Mouse (Mus musculus): ENCODE measurements at regions not wholly inside any gene's neighbourhood (a gene's known extent, or its start where the extent isn't known, plus 50 kb on each side); places are given as distances from the start of the nearest gene placed in this dataset.

- DNase-seq (ENCODE audit: low read depth, low spot score): no peak
Measured at GRCm38 (mm10) chr15:38351701-38352100, 926.3 kb downstream of the 4930447A16Rik start.

- no peak for DNase-seq (ENCODE audit: low read depth, low spot score)
Measured at GRCm38 (mm10) chr15:38353371-38353770, 928.0 kb downstream of the 4930447A16Rik start.

- DNase-seq (ENCODE audit: low read depth, low spot score): no peak
Measured at GRCm38 (mm10) chr15:38359053-38359452, 933.7 kb downstream of the 4930447A16Rik start.

GRCm38 (mm10) chr15:38363522-38363921 lies 938.2 kb downstream of the 4930447A16Rik start:
- no peak for DNase-seq (ENCODE audit: low read depth, low spot score)

GRCm38 (mm10) chr15:38364014-38364413 lies 938.7 kb downstream of the 4930447A16Rik start:
- no peak for DNase-seq (ENCODE audit: low read depth, low spot score)

GRCm38 (mm10) chr15:38367643-38368042 lies 942.3 kb downstream of the 4930447A16Rik start:
- no peak for DNase-seq (ENCODE audit: low read depth, low spot score)

GRCm38 (mm10) chr15:38368291-38368690 lies 942.9 kb downstream of the 4930447A16Rik start:
- no peak for DNase-seq (ENCODE audit: low read depth, low spot score)

GRCm38 (mm10) chr15:38371404-38372090 lies 946.2 kb downstream of the 4930447A16Rik start:
- DNase-seq (ENCODE audit: low read depth, low spot score): no peak

GRCm38 (mm10) chr15:38373797-38374196 lies 948.4 kb downstream of the 4930447A16Rik start:
- DNase-seq (ENCODE audit: low read depth, low spot score): peak; percentile 43

- DNase-seq (ENCODE audit: low read depth, low spot score): no peak
Measured at GRCm38 (mm10) chr15:38374786-38375185, 949.4 kb downstream of the 4930447A16Rik start.

GRCm38 (mm10) chr15:38378106-38378505 lies 952.8 kb downstream of the 4930447A16Rik start:
- DNase-seq (ENCODE audit: low read depth, low spot score): no peak

GRCm38 (mm10) chr15:38387617-38388016 lies 962.3 kb downstream of the 4930447A16Rik start:
- DNase-seq (ENCODE audit: low read depth, low spot score): no peak

- DNase-seq (ENCODE audit: low read depth, low spot score): no peak
Measured at GRCm38 (mm10) chr15:38388436-38388835, 963.1 kb downstream of the 4930447A16Rik start.

GRCm38 (mm10) chr15:38390450-38390849 lies 965.1 kb downstream of the 4930447A16Rik start:
- DNase-seq (ENCODE audit: low read depth, low spot score): no peak

GRCm38 (mm10) chr15:38391420-38391819 lies 966.1 kb downstream of the 4930447A16Rik start:
- DNase-seq (ENCODE audit: low read depth, low spot score): peak; percentile 25

- DNase-seq (ENCODE audit: low read depth, low spot score): no peak
Measured at GRCm38 (mm10) chr15:38391860-38392259, 966.5 kb downstream of the 4930447A16Rik start.

- DNase-seq (ENCODE audit: low read depth, low spot score): no peak
Measured at GRCm38 (mm10) chr15:38392441-38393149, 967.2 kb downstream of the 4930447A16Rik start.

GRCm38 (mm10) chr15:38398852-38399251 lies 973.5 kb downstream of the 4930447A16Rik start:
- no peak for DNase-seq (ENCODE audit: low read depth, low spot score)

GRCm38 (mm10) chr15:38402762-38403161 lies 977.4 kb downstream of the 4930447A16Rik start:
- DNase-seq (ENCODE audit: low read depth, low spot score): no peak

- no peak for DNase-seq (ENCODE audit: low read depth, low spot score)
Measured at GRCm38 (mm10) chr15:38403760-38404375, 978.5 kb downstream of the 4930447A16Rik start.

GRCm38 (mm10) chr15:38406114-38406960 lies 981.0 kb downstream of the 4930447A16Rik start:
- DNase-seq (ENCODE audit: low read depth, low spot score): no peak

- DNase-seq (ENCODE audit: low read depth, low spot score): no peak
Measured at GRCm38 (mm10) chr15:38407476-38407875, 982.1 kb downstream of the 4930447A16Rik start.

All from forelimb bud, embryonic 11.5 days (tissue).